Mouse (Mus musculus): ENCODE data around the gene Tmem53. TPM values are rescaled to one million over a fixed set of nuclear protein-coding genes. Genes with fewer than 3 reads are reported as not detected.

Tmem53 gene
- total and polyA plus RNA-seq, 2 experiments from 2014 or later: 59.2 to 65.9 TPM

- WGBS: 77% methylated on average over 10 of the region's 10 CpGs
- no peak for DNase-seq (ENCODE audit: low spot score)
- Histone ChIP-seq H3K36me3 (replicated peaks; ENCODE audit: control insufficient read depth, insufficient read depth, low read length) (peaks cover 82% of the 10 kb centered on the region), H3K9me3 (replicated peaks; ENCODE audit: control insufficient read depth, low read length) (0 out of 2 replicates have a peak, but pooled peaks cover 4% of the 10 kb centered on the region), H3K27ac (ENCODE audit: low read depth) (no peak overlapping the region), H3K27me3 (ENCODE audit: control insufficient read depth, insufficient read depth, low read length) (no peaks in the 10 kb centered on the region), H3K4me1 (ENCODE audit: control insufficient read depth, insufficient read depth) (0 out of 2 replicates have a peak, but pooled peaks cover 6% of the 10 kb centered on the region), H3K4me3 (ENCODE audit: low read depth, low read length) (no peak overlapping the region), H3K4me2 (ENCODE audit: low read depth, low read length) (no peak overlapping the region), H3K9ac (replicated peaks; ENCODE audit: low read depth, low read length) (no peak overlapping the region)
- no peak for ATAC-seq (ENCODE audit: insufficient read depth, low read depth)
- TF ChIP-seq EP300 (IDR thresholded peaks at IDR 0.05; ENCODE audit: low read depth) (no peak), CTCF (IDR thresholded peaks at IDR 0.05; ENCODE audit: low read depth) (no peak)
Observed at GRCm38 (mm10) chr4:117278381-117279252, 26.9 kb downstream of the Tmem53 start.

- Histone ChIP-seq H3K9me3 (replicated peaks; ENCODE audit: control insufficient read depth, low read length) (no peaks in the 10 kb centered on the region), H3K36me3 (replicated peaks; ENCODE audit: control insufficient read depth, insufficient read depth, low read length) (peaks cover 83% of the 10 kb centered on the region), H3K4me2 (ENCODE audit: low read depth, low read length) (no peak overlapping the region), H3K4me3 (ENCODE audit: low read depth, low read length) (no peak overlapping the region), H3K27ac (ENCODE audit: low read depth) (no peak overlapping the region), H3K4me1 (ENCODE audit: control insufficient read depth, insufficient read depth) (0 out of 2 replicates have a peak, but pooled peaks cover 6% of the 10 kb centered on the region), H3K9ac (replicated peaks; ENCODE audit: low read depth, low read length) (no peak overlapping the region), H3K27me3 (ENCODE audit: control insufficient read depth, insufficient read depth, low read length) (no peaks in the 10 kb centered on the region)
- WGBS: 66% methylated on average over 2 of the region's 2 CpGs
- TF ChIP-seq CTCF (IDR thresholded peaks at IDR 0.05; ENCODE audit: low read depth): no peak
- no peak for TF ChIP-seq EP300 (IDR thresholded peaks at IDR 0.05; ENCODE audit: low read depth)
- ATAC-seq (ENCODE audit: insufficient read depth, low read depth) (no peak), DNase-seq (ENCODE audit: low spot score) (no peak)
Observed at GRCm38 (mm10) chr4:117279253-117279642, 27.5 kb downstream of the Tmem53 start.

GRCm38 (mm10) chr4:117280397-117280930, 28.7 kb downstream of the Tmem53 start:
- Histone ChIP-seq H3K4me2 (ENCODE audit: low read depth, low read length) (no peak overlapping the region), H3K9me3 (replicated peaks; ENCODE audit: control insufficient read depth, low read length) (no peaks in the 10 kb centered on the region), H3K27ac (ENCODE audit: low read depth) (no peak overlapping the region), H3K36me3 (replicated peaks; ENCODE audit: control insufficient read depth, insufficient read depth, low read length) (peaks cover 84% of the 10 kb centered on the region), H3K4me1 (ENCODE audit: control insufficient read depth, insufficient read depth) (0 out of 2 replicates have a peak, but pooled peaks cover 6% of the 10 kb centered on the region), H3K27me3 (ENCODE audit: control insufficient read depth, insufficient read depth, low read length) (no peaks in the 10 kb centered on the region), H3K9ac (replicated peaks; ENCODE audit: low read depth, low read length) (no peak overlapping the region), H3K4me3 (ENCODE audit: low read depth, low read length) (no peak overlapping the region)
- DNase-seq (ENCODE audit: low spot score): no peak
- WGBS: 90% methylated on average over 8 of the region's 8 CpGs
- TF ChIP-seq EP300 (IDR thresholded peaks at IDR 0.05; ENCODE audit: low read depth): no peak
- TF ChIP-seq CTCF (IDR thresholded peaks at IDR 0.05; ENCODE audit: low read depth): no peak
- ATAC-seq (ENCODE audit: insufficient read depth, low read depth): no peak

GRCm38 (mm10) chr4:117281090-117281845, 29.5 kb downstream of the Tmem53 start:
- H3K4me1 ChIP-seq (ENCODE audit: control insufficient read depth, insufficient read depth): 0 out of 2 replicates have a peak, but pooled peaks cover 6% of the 10 kb centered on the region
- no peak overlapping the region for H3K4me3 ChIP-seq (ENCODE audit: low read depth, low read length)
- no peak overlapping the region for H3K9ac ChIP-seq (replicated peaks; ENCODE audit: low read depth, low read length)
- no peak for DNase-seq (ENCODE audit: low spot score)
- H3K27me3 ChIP-seq (ENCODE audit: control insufficient read depth, insufficient read depth, low read length): no peaks in the 10 kb centered on the region
- 75% methylated on average over 19 of the region's 19 CpGs for WGBS
- ATAC-seq (ENCODE audit: insufficient read depth, low read depth): no peak
- no peak overlapping the region for H3K4me2 ChIP-seq (ENCODE audit: low read depth, low read length)
- no peaks in the 10 kb centered on the region for H3K9me3 ChIP-seq (replicated peaks; ENCODE audit: control insufficient read depth, low read length)
- TF ChIP-seq CTCF (IDR thresholded peaks at IDR 0.05; ENCODE audit: low read depth): no peak
- TF ChIP-seq EP300 (IDR thresholded peaks at IDR 0.05; ENCODE audit: low read depth): no peak
- H3K36me3 ChIP-seq (replicated peaks; ENCODE audit: control insufficient read depth, insufficient read depth, low read length): peaks cover 84% of the 10 kb centered on the region
- no peak overlapping the region for H3K27ac ChIP-seq (ENCODE audit: low read depth)
